Mouse (Mus musculus) C2C12 (cell line): ENCODE data around the gene Cds1. TPM values are rescaled to one million over a fixed set of nuclear protein-coding genes. Genes with fewer than 3 reads are reported as not detected.

Experiments used
- H3K27me3 ChIP-seq: one replicate; pipeline ENCODE4 v1.6.1; 2011; ENCODE audit not compliant: control insufficient read depth, insufficient read depth, insufficient read length
- H3K36me3 ChIP-seq: one replicate; pipeline ENCODE4 v1.6.1; 2011; ENCODE audit not compliant: control insufficient read depth, insufficient read depth
- H3K4me3 ChIP-seq: one replicate; pipeline ENCODE4 v1.5.1; 2011; ENCODE audit warnings: mild to moderate bottlenecking, control low read depth; ENCODE audit not compliant: poor library complexity, insufficient read depth, severe bottlenecking
- H3K79me2 ChIP-seq: one replicate; pipeline ENCODE4 v1.6.1; 2011; ENCODE audit not compliant: control insufficient read depth, insufficient read depth
- H3K79me3 ChIP-seq: one replicate; pipeline ENCODE4 v1.6.1; 2011; ENCODE audit warnings: low read depth, control low read depth
- H3ac ChIP-seq: one replicate; pipeline ENCODE3; 2011; ENCODE audit warnings: low read depth; ENCODE audit not compliant: control insufficient read depth, insufficient read length
- CEBPB ChIP-seq: IDR thresholded peaks from one replicate; pipeline ENCODE4 v1.6.1; 2011; ENCODE audit warnings: low read depth, mild to moderate bottlenecking, control low read depth, moderate library complexity
- CTCF ChIP-seq: IDR thresholded peaks from one replicate; pipeline ENCODE4 v1.5.1; 2011; ENCODE audit not compliant: control insufficient read depth, insufficient read depth, insufficient read length
- FOSL1 ChIP-seq: IDR thresholded peaks from one replicate; pipeline ENCODE4 v1.8.0; 2011; ENCODE audit warnings: mild to moderate bottlenecking, low read length; ENCODE audit not compliant: poor library complexity, insufficient read depth, severe bottlenecking
- MAX ChIP-seq: IDR thresholded peaks from one replicate; pipeline ENCODE4 v1.6.1; 2011; ENCODE audit warnings: mild to moderate bottlenecking, control low read depth
- MYOD1 ChIP-seq: IDR thresholded peaks from one replicate; pipeline ENCODE4 v1.6.1; 2011; ENCODE audit warnings: low read depth; ENCODE audit not compliant: control insufficient read depth, insufficient read length
- MYOG ChIP-seq: IDR thresholded peaks from one replicate; pipeline ENCODE4 v1.6.1; 2011; ENCODE audit not compliant: control insufficient read depth, insufficient read length; ENCODE audit errors: extremely low read depth
- USF1 ChIP-seq: IDR thresholded peaks from one replicate; pipeline ENCODE4 v1.6.1; 2011; ENCODE audit warnings: low read depth, mild to moderate bottlenecking, control low read depth, moderate library complexity
- polyA plus RNA-seq: library from polyadenylated mRNA; unstranded; fragments of >200 nt; fragmentation: generic; extraction: Trizol; gene quantifications from one replicate; pipeline ENCODE4 v1.2.1, GENCODE M21; 2012; ENCODE audit warnings: missing spikeins

Gene Cds1
- polyA plus RNA-seq, 1 experiment = not detected

- Histone ChIP-seq H3K27me3 (peaks cover 17% of the 10 kb centered on the region), H3K4me3 (no peak overlapping the region), H3K79me3 (no peaks in the 10 kb centered on the region), H3K79me2 (no peaks in the 10 kb centered on the region), H3K36me3 (no peaks in the 10 kb centered on the region), H3ac (no peak overlapping the region)
- TF ChIP-seq MAX = no peak
- TF ChIP-seq CTCF = no peak
- TF ChIP-seq CEBPB = no peak
- no peak for TF ChIP-seq MYOG
- TF ChIP-seq USF1 = no peak
- no peak for TF ChIP-seq MYOD1
- no peak for TF ChIP-seq FOSL1
Measured at GRCm38 (mm10) chr5:101819216-101819615, 54.3 kb downstream of the Cds1 start.

DNA sequence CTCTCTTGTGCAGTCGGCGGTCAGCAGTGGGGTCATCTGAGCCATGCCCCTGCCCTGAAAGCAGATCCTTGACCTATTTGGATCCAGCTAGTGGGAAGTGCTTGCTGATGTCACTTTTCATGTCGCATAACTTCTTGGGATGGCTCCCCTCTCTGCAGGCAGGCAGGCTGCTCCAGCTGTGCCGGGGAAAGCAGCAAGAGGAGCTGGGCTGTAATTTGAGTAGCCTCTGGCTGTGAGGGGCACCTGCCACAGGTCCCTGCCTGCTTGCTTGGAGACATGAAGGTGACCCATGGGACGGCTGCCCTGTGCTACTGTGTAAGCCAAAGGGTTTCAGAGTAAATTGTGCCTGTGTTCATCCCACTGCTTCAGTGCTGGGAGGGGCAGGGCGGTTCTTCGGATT lies 54.9 kb downstream of the Cds1 start:
- no peak overlapping the region for H3ac ChIP-seq
- no peaks in the 10 kb centered on the region for H3K79me3 ChIP-seq
- no peak overlapping the region for H3K4me3 ChIP-seq
- peaks cover 17% of the 10 kb centered on the region for H3K27me3 ChIP-seq
- TF ChIP-seq CTCF = no peak
- TF ChIP-seq USF1 = no peak
- TF ChIP-seq MYOG = no peak
- TF ChIP-seq MYOD1 = no peak
- TF ChIP-seq FOSL1 = no peak
- no peak for TF ChIP-seq MAX
- no peak for TF ChIP-seq CEBPB
- H3K79me2 ChIP-seq = no peaks in the 10 kb centered on the region
- no peaks in the 10 kb centered on the region for H3K36me3 ChIP-seq

DNA sequence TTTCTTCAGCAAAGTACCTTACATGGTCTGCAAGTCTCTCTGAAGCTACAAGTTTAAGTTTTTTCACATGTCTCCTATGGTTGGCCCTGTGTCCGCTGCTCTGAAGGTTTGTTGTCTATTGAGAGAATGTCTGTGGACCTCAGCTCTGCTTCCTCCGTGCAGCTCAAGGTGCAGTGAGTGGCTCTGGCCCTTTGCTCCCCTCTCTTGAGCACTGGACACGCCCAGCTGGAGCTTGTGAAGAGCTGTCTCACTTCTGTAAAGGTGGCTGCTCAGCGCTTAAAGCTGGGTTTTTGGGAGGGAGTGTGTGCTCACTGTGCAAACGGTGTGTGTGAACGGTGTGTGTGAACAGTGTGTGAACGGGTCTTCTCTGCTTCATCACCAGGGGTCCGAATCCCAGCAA lies 56.1 kb downstream of the Cds1 start:
- Histone ChIP-seq H3K79me2 (no peaks in the 10 kb centered on the region), H3ac (no peak overlapping the region), H3K79me3 (no peaks in the 10 kb centered on the region), H3K4me3 (no peak overlapping the region), H3K27me3 (peaks cover 18% of the 10 kb centered on the region), H3K36me3 (no peaks in the 10 kb centered on the region)
- no peak for TF ChIP-seq MYOD1
- TF ChIP-seq MAX = no peak
- no peak for TF ChIP-seq MYOG
- no peak for TF ChIP-seq USF1
- no peak for TF ChIP-seq FOSL1
- no peak for TF ChIP-seq CTCF
- no peak for TF ChIP-seq CEBPB

GRCm38 (mm10) chr5:101821491-101822310 lies 56.8 kb downstream of the Cds1 start:
- peaks cover 15% of the 10 kb centered on the region for H3K27me3 ChIP-seq
- H3K36me3 ChIP-seq = no peaks in the 10 kb centered on the region
- TF ChIP-seq CTCF = no peak
- no peak for TF ChIP-seq MAX
- no peak for TF ChIP-seq CEBPB
- TF ChIP-seq MYOD1 = no peak
- TF ChIP-seq MYOG = no peak
- no peak for TF ChIP-seq FOSL1
- no peak for TF ChIP-seq USF1
- H3ac ChIP-seq = no peak overlapping the region
- no peak overlapping the region for H3K4me3 ChIP-seq
- no peaks in the 10 kb centered on the region for H3K79me2 ChIP-seq
- H3K79me3 ChIP-seq = no peaks in the 10 kb centered on the region

DNA sequence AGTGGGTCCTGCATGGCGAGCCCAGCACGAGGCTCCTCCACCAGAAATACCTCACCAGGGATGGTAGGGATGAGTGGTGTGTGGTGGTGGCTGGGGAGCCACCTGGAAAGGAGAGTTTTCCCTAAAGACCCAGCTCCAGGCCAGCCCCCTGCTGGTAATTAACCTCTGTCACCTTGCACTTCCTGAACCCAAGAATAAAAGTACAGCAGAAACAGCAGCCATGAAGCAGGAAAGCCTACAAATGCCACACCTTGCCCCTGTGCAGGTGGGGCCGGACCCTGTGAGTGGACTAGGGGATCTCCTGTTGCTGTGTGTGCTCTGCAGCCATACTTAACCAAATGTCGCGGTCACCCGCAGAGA lies 57.4 kb downstream of the Cds1 start:
- H3K4me3 ChIP-seq = no peak overlapping the region
- no peaks in the 10 kb centered on the region for H3K79me3 ChIP-seq
- H3K36me3 ChIP-seq = no peaks in the 10 kb centered on the region
- peaks cover 14% of the 10 kb centered on the region for H3K27me3 ChIP-seq
- TF ChIP-seq MYOD1 (no peak), MYOG (no peak), MAX (no peak), CTCF (no peak), CEBPB (no peak), FOSL1 (no peak), USF1 (no peak)
- no peak overlapping the region for H3ac ChIP-seq
- H3K79me2 ChIP-seq = no peaks in the 10 kb centered on the region
